Mouse (Mus musculus): ENCODE data around the gene Pnldc1. TPM values are rescaled to one million over a fixed set of nuclear protein-coding genes. Genes with fewer than 3 reads are reported as not detected.

Pnldc1 gene
- polyA plus RNA-seq, 1 experiment from 2014 or later: 1.5 TPM

GRCm38 (mm10) chr17:12849778-12850382 is 60.1 kb downstream of the Pnldc1 start:
- H3K27me3 ChIP-seq (replicated peaks): peaks cover 19% of the 10 kb centered on the region; the same call in 1 of the 2 replicates
- no peaks in the 10 kb centered on the region for H3K9me3 ChIP-seq (replicated peaks)
- H3K27ac ChIP-seq: no peak overlapping the region
- no peak for ATAC-seq
- no peaks in the 10 kb centered on the region for H3K4me1 ChIP-seq
- 64% methylated on average over 8 of the region's 8 CpGs for WGBS (ENCODE audit: insufficient replicate concordance)
- no peaks in the 10 kb centered on the region for H3K36me3 ChIP-seq
- no peak overlapping the region for H3K9ac ChIP-seq
- no peak overlapping the region for H3K4me3 ChIP-seq
- no peak overlapping the region for H3K4me2 ChIP-seq

GRCm38 (mm10) chr17:12847736-12848135 is 62.3 kb downstream of the Pnldc1 start:
- Histone ChIP-seq H3K9ac (no peak overlapping the region), H3K27me3 (replicated peaks) (peaks cover 16% of the 10 kb centered on the region; the same call in 1 of the 2 replicates), H3K4me3 (no peak overlapping the region), H3K27ac (no peak overlapping the region), H3K4me1 (no peaks in the 10 kb centered on the region), H3K36me3 (no peaks in the 10 kb centered on the region), H3K9me3 (replicated peaks) (no peaks in the 10 kb centered on the region), H3K4me2 (no peak overlapping the region)
- ATAC-seq: no peak
- 52% methylated on average over 4 of the region's 4 CpGs for WGBS (ENCODE audit: insufficient replicate concordance)

- no peak overlapping the region for H3K4me2 ChIP-seq
- H3K9ac ChIP-seq: no peak overlapping the region
- no peak for ATAC-seq
Observed at GRCm38 (mm10) chr17:12846474-12846873, 63.6 kb downstream of the Pnldc1 start.

GRCm38 (mm10) chr17:12845862-12846261 is 64.2 kb downstream of the Pnldc1 start:
- H3K27ac ChIP-seq: no peak overlapping the region
- no peak overlapping the region for H3K4me2 ChIP-seq
- H3K36me3 ChIP-seq: no peaks in the 10 kb centered on the region
- H3K27me3 ChIP-seq (replicated peaks): peaks cover 21% of the 10 kb centered on the region; the same call in 1 of the 2 replicates
- no peak overlapping the region for H3K4me3 ChIP-seq
- no peak for ATAC-seq
- H3K9ac ChIP-seq: no peak overlapping the region
- no peaks in the 10 kb centered on the region for H3K9me3 ChIP-seq (replicated peaks)
- 38% methylated on average over 5 of the region's 5 CpGs for WGBS (ENCODE audit: insufficient replicate concordance)
- no peaks in the 10 kb centered on the region for H3K4me1 ChIP-seq

More at GRCm38 (mm10) chr17:12846474-12846873, 63.6 kb downstream of the Pnldc1 start:
- H3K4me1 ChIP-seq: no peaks in the 10 kb centered on the region
- H3K4me3 ChIP-seq: no peak overlapping the region
- no peaks in the 10 kb centered on the region for H3K9me3 ChIP-seq (replicated peaks)
- WGBS (ENCODE audit: insufficient replicate concordance): 57% methylated on average over 5 of the region's 5 CpGs
- no peak overlapping the region for H3K27ac ChIP-seq
- H3K27me3 ChIP-seq (replicated peaks): peaks cover 17% of the 10 kb centered on the region; the same call in 1 of the 2 replicates
- H3K36me3 ChIP-seq: no peaks in the 10 kb centered on the region

- 82% methylated on average over 4 of the region's 4 CpGs for WGBS (ENCODE audit: insufficient replicate concordance)
Observed at GRCm38 (mm10) chr17:12844540-12844939, 65.5 kb downstream of the Pnldc1 start.

GRCm38 (mm10) chr17:12843826-12844225 is 66.2 kb downstream of the Pnldc1 start:
- H3K27me3 ChIP-seq (replicated peaks): peaks cover 18% of the 10 kb centered on the region; the same call in 1 of the 2 replicates
- no peaks in the 10 kb centered on the region for H3K9me3 ChIP-seq (replicated peaks)
- no peak overlapping the region for H3K4me3 ChIP-seq
- WGBS (ENCODE audit: insufficient replicate concordance): 51% methylated on average over 6 of the region's 6 CpGs
- H3K4me1 ChIP-seq: no peaks in the 10 kb centered on the region
- H3K4me2 ChIP-seq: no peak overlapping the region
- no peak overlapping the region for H3K9ac ChIP-seq
- ATAC-seq: no peak
- no peak overlapping the region for H3K27ac ChIP-seq
- no peaks in the 10 kb centered on the region for H3K36me3 ChIP-seq

More at GRCm38 (mm10) chr17:12844540-12844939, 65.5 kb downstream of the Pnldc1 start:
- Histone ChIP-seq H3K27me3 (replicated peaks) (peaks cover 18% of the 10 kb centered on the region; the same call in 1 of the 2 replicates), H3K4me1 (no peaks in the 10 kb centered on the region), H3K9ac (no peak overlapping the region), H3K27ac (no peak overlapping the region), H3K36me3 (no peaks in the 10 kb centered on the region), H3K9me3 (replicated peaks) (no peaks in the 10 kb centered on the region), H3K4me3 (no peak overlapping the region), H3K4me2 (no peak overlapping the region)
- ATAC-seq: no peak

GRCm38 (mm10) chr17:12839475-12840267 is 70.4 kb downstream of the Pnldc1 start:
- WGBS (ENCODE audit: insufficient replicate concordance): 60% methylated on average over 10 of the region's 10 CpGs

More at GRCm38 (mm10) chr17:12839475-12840267, 70.4 kb downstream of the Pnldc1 start:
- ATAC-seq: no peak
- Histone ChIP-seq H3K9ac (no peak overlapping the region), H3K27ac (no peak overlapping the region), H3K36me3 (no peaks in the 10 kb centered on the region), H3K4me1 (no peaks in the 10 kb centered on the region), H3K4me3 (no peak overlapping the region), H3K9me3 (replicated peaks) (no peaks in the 10 kb centered on the region), H3K27me3 (replicated peaks) (peaks cover 11% of the 10 kb centered on the region; the same call in 1 of the 2 replicates), H3K4me2 (no peak overlapping the region)

Small RNAs within 50 kb of the gene (microRNA-seq; reads per million reads assigned to microRNA genes)
- gene Gm24085: not detected

Other genes starting within 250 kb of the Pnldc1 start
- gene Slc22a1, start 234.4 kb downstream of the Pnldc1 start, polyA plus RNA-seq (2016; fragmentation: Nextera tagmentation; extraction: Ambion mirVana): not detected in 2 replicates
- gene Igf2r, start 140.6 kb downstream of the Pnldc1 start, polyA plus RNA-seq (2016; fragmentation: Nextera tagmentation; extraction: Ambion mirVana): 24.7 and 25.3 TPM in 2 replicates
- 0.12 and 0.44 TPM in 2 replicates for gene Mas1, start 42.1 kb downstream of the Pnldc1 start, polyA plus RNA-seq (2016; fragmentation: Nextera tagmentation; extraction: Ambion mirVana)
- not detected in 2 replicates for gene Mrgprh, start 34.2 kb downstream of the Pnldc1 start, polyA plus RNA-seq (2016; fragmentation: Nextera tagmentation; extraction: Ambion mirVana)
- 404 and 413 TPM in 2 replicates for gene Tcp1, start 5.5 kb upstream of the Pnldc1 start, polyA plus RNA-seq (2016; fragmentation: Nextera tagmentation; extraction: Ambion mirVana)
- gene Mrpl18, start 6.1 kb upstream of the Pnldc1 start, polyA plus RNA-seq (2016; fragmentation: Nextera tagmentation; extraction: Ambion mirVana): 189 and 194 TPM in 2 replicates
- 1.2 and 1.4 TPM in 2 replicates for gene Acat3, start 30.4 kb upstream of the Pnldc1 start, polyA plus RNA-seq (2016; fragmentation: Nextera tagmentation; extraction: Ambion mirVana)
- 99.2 and 103 TPM in 2 replicates for gene Acat2, start 50.5 kb upstream of the Pnldc1 start, polyA plus RNA-seq (2016; fragmentation: Nextera tagmentation; extraction: Ambion mirVana)
- gene Wtap, start 83.9 kb upstream of the Pnldc1 start, polyA plus RNA-seq (2016; fragmentation: Nextera tagmentation; extraction: Ambion mirVana): 60.6 and 64.4 TPM in 2 replicates
- gene Sod2, start 96.6 kb upstream of the Pnldc1 start, polyA plus RNA-seq (2016; fragmentation: Nextera tagmentation; extraction: Ambion mirVana): 162 TPM in 2 replicates
- gene Gpr31b, start 142.1 kb upstream of the Pnldc1 start, polyA plus RNA-seq (2016; fragmentation: Nextera tagmentation; extraction: Ambion mirVana): not detected in 2 replicates
- 0.10 TPM in 1 of 2 replicates, not detected in the other for gene Tcp10b, start 150.9 kb upstream of the Pnldc1 start, polyA plus RNA-seq (2016; fragmentation: Nextera tagmentation; extraction: Ambion mirVana)
- not detected in 2 replicates for gene Unc93a, start 221.6 kb upstream of the Pnldc1 start, polyA plus RNA-seq (2016; fragmentation: Nextera tagmentation; extraction: Ambion mirVana)

Data from liver, embryonic 12.5 days (tissue).